Mouse (Mus musculus): ENCODE results near the gene Hoxa3.

- TF ChIP-seq CTCF (IDR thresholded peaks at IDR 0.05; ENCODE audit: insufficient read depth, low read length) = no peak
- TF ChIP-seq POLR2A (IDR thresholded peaks at IDR 0.05; ENCODE audit: borderline replicate concordance, extremely low read depth, low read depth, low read length) = no peak
Observed at GRCm38 (mm10) chr6:52219234-52219942, 6.3 kb upstream of the Hoxa3 start.

Measured in lung, adult 2 months (tissue).